Comparison of ENCODE assay signal across 8 mouse cellular contexts in genomic region chr11:109649206-109649605, GRCm38 (mm10). TPM values are rescaled to one million over a fixed set of nuclear protein-coding genes. Genes with fewer than 3 reads are reported as not detected.
DNase-seq lines count a peak whose midpoint lies in the region; ATAC-seq and TF ChIP-seq lines count a peak whose summit lies in the region.

Prkar1a (plus strand) TSS chr11:109649405.

- H3K9me3 ChIP-seq in hindbrain, embryonic 13.5 days, result no peaks in the 10 kb centered on the region
- no peaks in the 10 kb centered on the region for H3K9me3 ChIP-seq in limb, embryonic 14.5 days (ENCODE audit: control insufficient read depth, low read length)
- no peaks in the 10 kb centered on the region for H3K9me3 ChIP-seq in stomach, embryonic 14.5 days (ENCODE audit: control insufficient read depth, low read depth, low read length)

- no peaks in the 10 kb centered on the region for H3K27me3 ChIP-seq in liver, adult 2 months (ENCODE audit: control insufficient read depth, insufficient read depth, low read length)
- H3K27me3 ChIP-seq in hindbrain, embryonic 13.5 days, result 0 out of 2 replicates have a peak, but pooled peaks cover 4% of the 10 kb centered on the region
- H3K27me3 ChIP-seq in limb, embryonic 14.5 days (ENCODE audit: control insufficient read depth, insufficient read depth, low read length), result no peaks in the 10 kb centered on the region
- no peaks in the 10 kb centered on the region for H3K27me3 ChIP-seq in stomach, embryonic 14.5 days (ENCODE audit: control insufficient read depth, insufficient read depth, low read length)

- no peak for TF ChIP-seq CTCF in liver, adult 2 months (IDR thresholded peaks at IDR 0.05; ENCODE audit: low read depth, low read length)

- H3K4me1 ChIP-seq in liver, adult 2 months (ENCODE audit: control insufficient read depth, insufficient read depth, low read length), result peaks cover 16% of the 10 kb centered on the region
- H3K4me1 ChIP-seq in hindbrain, embryonic 13.5 days (replicated peaks), result peaks cover 40% of the 10 kb centered on the region
- peaks cover 10% of the 10 kb centered on the region; the same call in 1 of the 2 replicates for H3K4me1 ChIP-seq in limb, embryonic 14.5 days (ENCODE audit: control insufficient read depth, insufficient read depth, low read length)
- H3K4me1 ChIP-seq in stomach, embryonic 14.5 days (ENCODE audit: control insufficient read depth, insufficient read depth, low read length), result peaks cover 23% of the 10 kb centered on the region

- H3K79me2 ChIP-seq in liver, adult 2 months (ENCODE audit: control insufficient read depth, insufficient read depth, low read length), result peaks cover 23% of the 10 kb centered on the region

- no peak for DNase-seq in liver, adult 2 months (ENCODE audit: extremely low read depth, low read depth, low spot score)
- no peak for DNase-seq in liver
- peak; percentile 42 for DNase-seq in cerebellum, adult 11 months
- DNase-seq in gastrocnemius, adult 18-20 months (ENCODE audit: low spot score), result no peak
- DNase-seq in limb, embryonic 14.5 days (ENCODE audit: low spot score), result no peak
- no peak for DNase-seq in ovary, adult 18-20 months (ENCODE audit: low spot score)

- H3K4me3 ChIP-seq in liver, adult 2 months (ENCODE audit: insufficient read depth, low read depth, low read length), result peak within 1 kb of the TSS; percentile 95
- peak within 1 kb of the TSS; percentile 94 for H3K4me3 ChIP-seq in hindbrain, embryonic 13.5 days
- peak within 1 kb of the TSS; percentile 95 for H3K4me3 ChIP-seq in limb, embryonic 14.5 days (replicated peaks; ENCODE audit: low read length)
- H3K4me3 ChIP-seq in stomach, embryonic 14.5 days (ENCODE audit: low read depth, low read length), result peak within 1 kb of the TSS; percentile 92

- WGBS in liver, adult 2 months, result 18% methylated on average over 8 of the region's 8 CpGs
- WGBS in hindbrain, embryonic 13.5 days, result 30% methylated on average over 8 of the region's 8 CpGs
- 42% methylated on average over 8 of the region's 8 CpGs for WGBS in limb, embryonic 14.5 days
- 13% methylated on average over 8 of the region's 8 CpGs for WGBS in stomach, embryonic 14.5 days

- no peak for ATAC-seq in hindbrain, embryonic 13.5 days (ENCODE audit: low FRiP score)
- ATAC-seq in limb, embryonic 14.5 days (ENCODE audit: low FRiP score, low read depth), result no peak
- no peak for ATAC-seq in stomach, embryonic 14.5 days (ENCODE audit: insufficient number of reproducible peaks, insufficient read depth, low FRiP score, low read depth)

- H3K9ac ChIP-seq in liver, adult 2 months (ENCODE audit: low read depth, low read length), result peak within 1 kb of the TSS; percentile 73
- peak within 1 kb of the TSS; percentile 97 for H3K9ac ChIP-seq in hindbrain, embryonic 13.5 days
- peak within 1 kb of the TSS; percentile 88 for H3K9ac ChIP-seq in limb, embryonic 14.5 days (ENCODE audit: low read depth, low read length, severe bottlenecking)
- H3K9ac ChIP-seq in stomach, embryonic 14.5 days (replicated peaks; ENCODE audit: low read depth, low read length), result peak within 1 kb of the TSS; percentile 79

- H3K36me3 ChIP-seq in liver, adult 2 months (ENCODE audit: control insufficient read depth, insufficient read depth, low read length), result peaks cover 4% of the 10 kb centered on the region; the same call in 1 of the 2 replicates
- peaks cover 6% of the 10 kb centered on the region for H3K36me3 ChIP-seq in hindbrain, embryonic 13.5 days
- H3K36me3 ChIP-seq in limb, embryonic 14.5 days (ENCODE audit: control insufficient read depth, insufficient read depth, low read length), result peaks cover 7% of the 10 kb centered on the region
- peaks cover 6% of the 10 kb centered on the region for H3K36me3 ChIP-seq in stomach, embryonic 14.5 days (ENCODE audit: control insufficient read depth, insufficient read depth, low read length)

- no peak for TF ChIP-seq POLR2A in liver, adult 2 months (IDR thresholded peaks at IDR 0.05; ENCODE audit: extremely low read depth, insufficient read depth, low read length)
- TF ChIP-seq POLR2A in limb, embryonic 14.5 days (IDR thresholded peaks at IDR 0.05; ENCODE audit: borderline replicate concordance, extremely low read depth, insufficient read depth, insufficient read length), result no peak

- H3K4me2 ChIP-seq in hindbrain, embryonic 13.5 days, result peak within 1 kb of the TSS; percentile 66
- H3K4me2 ChIP-seq in limb, embryonic 14.5 days (replicated peaks; ENCODE audit: low read depth, low read length, severe bottlenecking), result peak within 1 kb of the TSS; percentile 80
- peak within 1 kb of the TSS; percentile 85 for H3K4me2 ChIP-seq in stomach, embryonic 14.5 days (replicated peaks; ENCODE audit: low read depth, low read length)

- peak within 1 kb of the TSS; percentile 64 for H3K27ac ChIP-seq in liver, adult 2 months (replicated peaks; ENCODE audit: insufficient read depth, low read depth, low read length)
- peak within 1 kb of the TSS; percentile 99 for H3K27ac ChIP-seq in hindbrain, embryonic 13.5 days
- peak within 1 kb of the TSS; percentile 95; the same call in 1 of the 2 replicates for H3K27ac ChIP-seq in limb, embryonic 14.5 days (replicated peaks; ENCODE audit: low read depth, low read length)
- H3K27ac ChIP-seq in stomach, embryonic 14.5 days (ENCODE audit: low read length), result peak within 1 kb of the TSS; percentile 96

RNA-seq across cellular contexts. Expression of gene Prkar1a, which starts in this region (rescaled TPM):
- 47.2 and 56.4 TPM in 2 replicates for total RNA-seq in liver, adult 2 months (2014; rRNA removed)
- polyA plus RNA-seq in liver, adult 2 months (2012; rRNA removed), result 51.1 and 59.9 TPM in 2 replicates
- 100 to 1,000 TPM in 1 of 2 experiments, 10 to 100 TPM in 1; 96.1 to 120 TPM for total RNA-seq in gastrocnemius, adult 18-20 months (2021)
- 473 and 491 TPM in 2 replicates for polyA plus RNA-seq in hindbrain, embryonic 13.5 days (2015; fragmentation: Nextera tagmentation; extraction: Ambion mirVana)
- 194 and 204 TPM in 2 replicates for polyA plus RNA-seq in limb, embryonic 14.5 days (2012; rRNA removed)
- polyA plus RNA-seq in limb, embryonic 14.5 days (2014; fragmentation: Nextera tagmentation; extraction: Ambion mirVana), result 359 and 369 TPM in 2 replicates
- polyA plus RNA-seq in stomach, embryonic 14.5 days (2014; fragmentation: Nextera tagmentation; extraction: Ambion mirVana), result 340 and 351 TPM in 2 replicates
